Mouse (Mus musculus): Measurements from ENCODE around the gene C77080. TPM values are rescaled to one million over a fixed set of nuclear protein-coding genes. Genes with fewer than 3 reads are reported as not detected.

C77080 gene
- polyA plus RNA-seq, 1 experiment from 2014 or later = 7.8 TPM

DNA sequence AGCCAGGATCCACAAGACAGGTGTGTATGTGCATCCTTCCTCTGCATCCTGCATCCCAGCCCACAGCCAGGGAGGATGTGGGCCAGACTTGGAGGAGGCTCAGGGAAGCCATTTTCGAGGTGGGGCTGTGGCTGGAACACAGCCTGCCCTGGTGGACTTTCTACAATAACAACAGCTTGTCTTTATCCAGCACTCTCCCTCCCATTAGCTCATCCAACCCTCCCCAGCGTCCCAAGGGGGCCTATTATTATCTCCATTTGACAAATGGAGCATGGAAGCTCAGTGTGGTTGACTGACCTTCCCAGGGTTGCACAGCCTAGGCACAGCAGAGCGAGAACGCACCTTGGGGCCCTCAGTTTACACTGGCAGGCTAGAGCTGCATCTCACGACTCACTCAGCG, 526 bp downstream of the C77080 start:
- Histone ChIP-seq H3K9me3 (ENCODE audit: control insufficient read depth, low read length) (no peaks in the 10 kb centered on the region), H3K4me1 (ENCODE audit: control insufficient read depth, insufficient read depth, low read length) (peaks cover 25% of the 10 kb centered on the region; the same call in 1 of the 2 replicates), H3K27ac (ENCODE audit: low read depth, low read length) (no peak overlapping the region), H3K36me3 (ENCODE audit: control insufficient read depth, insufficient read depth, low read length) (no peaks in the 10 kb centered on the region), H3K4me2 (replicated peaks; ENCODE audit: low read depth, low read length) (no peak overlapping the region), H3K27me3 (ENCODE audit: control insufficient read depth, insufficient read depth, low read length) (no peaks in the 10 kb centered on the region), H3K9ac (ENCODE audit: low read depth, low read length) (no peak overlapping the region), H3K4me3 (ENCODE audit: low read length) (no peak overlapping the region)
- no peak for ATAC-seq (ENCODE audit: low FRiP score, low TSS enrichment)
- 15% methylated on average over 6 of the region's 6 CpGs for WGBS

DNA sequence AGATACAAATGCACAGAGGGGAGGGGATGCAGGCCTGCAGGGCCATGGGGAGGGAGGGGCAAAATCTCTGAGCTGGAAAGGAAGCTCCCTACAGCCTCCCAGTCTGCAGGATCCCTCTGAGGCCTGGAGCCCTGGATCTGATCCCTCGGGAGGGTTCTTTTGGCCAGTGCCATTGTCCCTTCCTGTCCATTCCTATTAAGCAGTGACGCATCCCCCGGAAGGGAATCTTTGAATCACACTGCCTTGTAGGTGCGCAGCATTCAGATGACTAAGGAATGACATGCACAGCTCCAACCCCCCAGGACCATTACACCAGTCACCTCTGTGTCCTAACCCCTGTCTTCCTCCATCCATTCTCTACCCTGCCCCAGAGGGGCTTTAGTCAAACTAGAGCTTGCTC, 2.1 kb downstream of the C77080 start:
- 59% methylated on average over 4 of the region's 4 CpGs for WGBS
- Histone ChIP-seq H3K36me3 (ENCODE audit: control insufficient read depth, insufficient read depth, low read length) (no peaks in the 10 kb centered on the region), H3K27me3 (ENCODE audit: control insufficient read depth, insufficient read depth, low read length) (no peaks in the 10 kb centered on the region), H3K4me1 (ENCODE audit: control insufficient read depth, insufficient read depth, low read length) (peaks cover 25% of the 10 kb centered on the region; the same call in 1 of the 2 replicates), H3K27ac (ENCODE audit: low read depth, low read length) (no peak overlapping the region), H3K9ac (ENCODE audit: low read depth, low read length) (no peak overlapping the region), H3K9me3 (ENCODE audit: control insufficient read depth, low read length) (no peaks in the 10 kb centered on the region), H3K4me2 (replicated peaks; ENCODE audit: low read depth, low read length) (no peak overlapping the region), H3K4me3 (ENCODE audit: low read length) (no peak overlapping the region)
- ATAC-seq (ENCODE audit: low FRiP score, low TSS enrichment) = no peak

DNA sequence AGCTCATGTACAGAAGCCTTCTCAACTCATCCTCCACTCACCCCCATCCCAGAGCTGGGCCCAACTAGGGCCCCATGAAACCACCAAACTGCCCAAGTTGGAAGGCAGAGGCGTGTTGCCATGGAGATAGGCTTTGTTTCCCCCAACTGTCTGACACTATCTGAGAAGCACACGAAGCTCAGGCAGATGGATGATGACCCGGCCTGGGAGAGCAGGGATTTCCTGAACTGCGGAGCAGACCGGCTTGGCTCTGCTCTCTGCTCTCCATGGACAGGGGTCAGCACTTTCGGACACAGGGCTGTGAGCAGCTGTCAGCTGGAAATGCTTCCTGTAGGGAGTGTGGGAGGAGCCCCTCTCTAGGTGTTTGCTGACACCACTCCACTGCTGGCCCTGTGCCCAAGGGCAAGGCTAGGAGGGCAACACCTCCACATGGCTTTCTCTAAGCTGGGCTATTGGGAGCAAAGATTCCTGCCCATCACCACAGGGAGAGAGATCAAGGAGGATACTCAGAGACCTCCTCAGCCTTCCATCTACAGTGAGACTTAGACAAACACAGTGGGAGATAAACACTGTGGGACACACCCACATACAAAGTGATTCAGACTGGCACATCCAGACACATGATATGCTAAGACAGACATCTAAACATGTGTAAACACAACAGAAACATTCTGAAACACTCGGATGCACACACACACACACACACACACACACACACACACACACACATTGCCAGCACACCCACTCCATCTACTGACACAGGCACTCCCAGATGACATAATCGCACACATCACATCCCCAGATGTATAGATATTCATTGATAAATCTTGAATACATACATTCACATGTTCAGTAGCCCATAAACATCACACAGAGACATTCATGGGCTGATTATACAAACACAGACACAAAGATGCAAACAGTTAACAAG, 4.5 kb downstream of the C77080 start:
- Histone ChIP-seq H3K4me2 (replicated peaks; ENCODE audit: low read depth, low read length) (no peak overlapping the region), H3K4me1 (ENCODE audit: control insufficient read depth, insufficient read depth, low read length) (peaks cover 20% of the 10 kb centered on the region; the same call in 1 of the 2 replicates), H3K9me3 (ENCODE audit: control insufficient read depth, low read length) (no peaks in the 10 kb centered on the region), H3K9ac (ENCODE audit: low read depth, low read length) (no peak overlapping the region), H3K27me3 (ENCODE audit: control insufficient read depth, insufficient read depth, low read length) (no peaks in the 10 kb centered on the region), H3K27ac (ENCODE audit: low read depth, low read length) (peak overlapping the region; percentile 37; the same call in 1 of the 2 replicates), H3K36me3 (ENCODE audit: control insufficient read depth, insufficient read depth, low read length) (no peaks in the 10 kb centered on the region), H3K4me3 (ENCODE audit: low read length) (no peak overlapping the region)
- peak; percentile 90 for ATAC-seq (ENCODE audit: low FRiP score, low TSS enrichment)
- 18% methylated on average over 8 of the region's 8 CpGs for WGBS

DNA sequence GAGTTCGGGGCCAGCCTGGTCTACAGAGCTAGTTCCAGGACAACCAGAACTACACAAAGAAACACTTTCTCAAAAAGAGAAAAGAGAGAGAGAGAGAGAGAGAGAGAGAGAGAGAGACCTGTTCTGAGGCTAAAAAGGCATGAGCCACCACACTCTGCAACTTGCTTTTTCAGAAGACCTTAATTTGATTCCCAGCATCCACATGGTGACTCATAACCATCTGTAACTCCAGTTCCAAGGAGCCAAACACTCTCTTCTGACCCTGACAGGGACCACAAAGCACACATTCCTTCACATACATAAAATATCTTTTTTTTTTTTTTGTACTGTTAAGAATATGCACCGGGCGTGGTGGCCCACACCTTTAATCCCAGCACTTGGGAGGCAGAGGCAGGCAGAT, 6.6 kb downstream of the C77080 start:
- no peak overlapping the region for H3K4me3 ChIP-seq (ENCODE audit: low read length)
- H3K4me2 ChIP-seq (replicated peaks; ENCODE audit: low read depth, low read length) = no peak overlapping the region
- no peak for ATAC-seq (ENCODE audit: low FRiP score, low TSS enrichment)
- no peak overlapping the region for H3K27ac ChIP-seq (ENCODE audit: low read depth, low read length)
- no peak overlapping the region for H3K9ac ChIP-seq (ENCODE audit: low read depth, low read length)
- H3K27me3 ChIP-seq (ENCODE audit: control insufficient read depth, insufficient read depth, low read length) = peaks cover 4% of the 10 kb centered on the region; the same call in 1 of the 2 replicates
- peaks cover 31% of the 10 kb centered on the region for H3K4me1 ChIP-seq (ENCODE audit: control insufficient read depth, insufficient read depth, low read length)
- no peaks in the 10 kb centered on the region for H3K36me3 ChIP-seq (ENCODE audit: control insufficient read depth, insufficient read depth, low read length)
- H3K9me3 ChIP-seq (ENCODE audit: control insufficient read depth, low read length) = no peaks in the 10 kb centered on the region
- 87% methylated on average over 3 of the region's 3 CpGs for WGBS

DNA sequence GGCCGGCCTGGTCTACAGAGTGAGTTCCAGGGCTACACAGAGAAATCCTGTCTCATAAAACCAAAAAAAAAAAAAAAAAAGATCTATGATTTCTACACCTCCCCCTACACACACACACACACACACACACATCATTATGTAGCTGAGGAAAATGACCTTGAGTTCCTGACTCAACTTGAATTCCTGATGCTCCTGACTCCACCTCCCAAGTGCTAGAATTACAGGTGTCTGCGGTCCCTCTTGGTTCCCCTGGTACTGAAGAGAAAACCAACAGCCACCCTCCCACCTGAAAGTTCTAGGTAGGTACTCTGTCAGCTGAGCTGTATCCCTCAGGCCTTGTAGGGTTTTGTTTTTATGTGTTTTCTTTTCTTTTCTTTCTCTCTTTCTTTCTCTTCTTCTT, 8.7 kb downstream of the C77080 start:
- no peak for ATAC-seq (ENCODE audit: low FRiP score, low TSS enrichment)
- WGBS = 90% methylated on average over 2 of the region's 2 CpGs

DNA sequence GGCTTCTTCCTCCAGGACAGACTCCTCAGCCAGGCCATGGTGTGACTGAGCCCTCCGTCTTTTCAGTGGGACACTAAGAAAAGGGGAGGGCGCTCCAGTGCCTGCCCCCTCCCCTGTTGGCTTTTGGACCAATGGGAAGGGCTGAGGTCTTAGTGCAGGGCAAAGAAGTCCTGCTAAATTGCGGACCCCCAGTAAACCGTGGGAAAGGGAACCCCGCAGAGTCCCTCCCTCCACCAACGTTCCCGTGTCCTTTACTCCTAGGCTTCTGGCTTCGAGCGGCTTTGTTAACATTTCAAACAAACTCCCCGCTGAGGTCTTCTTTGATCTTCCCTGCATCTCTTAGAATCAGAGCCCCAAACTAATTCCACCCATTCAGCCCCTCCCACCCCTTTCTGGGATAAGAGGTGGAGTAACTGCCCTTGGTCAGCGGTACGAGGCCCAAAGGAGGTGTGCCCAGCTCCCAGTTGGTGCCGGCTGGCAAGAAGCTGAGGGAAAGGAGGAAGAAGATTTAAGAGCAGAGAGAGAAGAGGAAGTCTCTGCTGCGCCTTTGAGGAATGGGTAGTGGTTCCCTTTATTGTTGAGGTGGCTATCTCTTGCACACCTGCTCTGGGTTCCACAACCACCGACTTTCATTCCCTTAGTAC, 9.6 kb downstream of the C77080 start:
- WGBS = 4% methylated on average over 15 of the region's 15 CpGs
- Histone ChIP-seq H3K27me3 (ENCODE audit: control insufficient read depth, insufficient read depth, low read length) (peaks cover 19% of the 10 kb centered on the region), H3K27ac (ENCODE audit: low read depth, low read length) (peak overlapping the region; percentile 7; the same call in 1 of the 2 replicates), H3K36me3 (ENCODE audit: control insufficient read depth, insufficient read depth, low read length) (no peaks in the 10 kb centered on the region), H3K4me3 (ENCODE audit: low read length) (no peak overlapping the region), H3K9ac (ENCODE audit: low read depth, low read length) (0 out of 2 replicates have a peak overlapping the region, but pooled peaks have one; percentile 8), H3K9me3 (ENCODE audit: control insufficient read depth, low read length) (no peaks in the 10 kb centered on the region), H3K4me2 (replicated peaks; ENCODE audit: low read depth, low read length) (peak overlapping the region; percentile 31), H3K4me1 (ENCODE audit: control insufficient read depth, insufficient read depth, low read length) (peaks cover 34% of the 10 kb centered on the region)
- peak; percentile 25; the same call in 1 of the 2 replicates for ATAC-seq (ENCODE audit: low FRiP score, low TSS enrichment)

More for the DNA sequence above, 8.7 kb downstream of the C77080 start:
- H3K4me2 ChIP-seq (replicated peaks; ENCODE audit: low read depth, low read length) = no peak overlapping the region
- H3K4me1 ChIP-seq (ENCODE audit: control insufficient read depth, insufficient read depth, low read length) = peaks cover 42% of the 10 kb centered on the region
- peaks cover 17% of the 10 kb centered on the region for H3K27me3 ChIP-seq (ENCODE audit: control insufficient read depth, insufficient read depth, low read length)
- H3K9ac ChIP-seq (ENCODE audit: low read depth, low read length) = no peak overlapping the region
- no peaks in the 10 kb centered on the region for H3K36me3 ChIP-seq (ENCODE audit: control insufficient read depth, insufficient read depth, low read length)
- H3K9me3 ChIP-seq (ENCODE audit: control insufficient read depth, low read length) = no peaks in the 10 kb centered on the region
- H3K27ac ChIP-seq (ENCODE audit: low read depth, low read length) = no peak overlapping the region
- no peak overlapping the region for H3K4me3 ChIP-seq (ENCODE audit: low read length)

DNA sequence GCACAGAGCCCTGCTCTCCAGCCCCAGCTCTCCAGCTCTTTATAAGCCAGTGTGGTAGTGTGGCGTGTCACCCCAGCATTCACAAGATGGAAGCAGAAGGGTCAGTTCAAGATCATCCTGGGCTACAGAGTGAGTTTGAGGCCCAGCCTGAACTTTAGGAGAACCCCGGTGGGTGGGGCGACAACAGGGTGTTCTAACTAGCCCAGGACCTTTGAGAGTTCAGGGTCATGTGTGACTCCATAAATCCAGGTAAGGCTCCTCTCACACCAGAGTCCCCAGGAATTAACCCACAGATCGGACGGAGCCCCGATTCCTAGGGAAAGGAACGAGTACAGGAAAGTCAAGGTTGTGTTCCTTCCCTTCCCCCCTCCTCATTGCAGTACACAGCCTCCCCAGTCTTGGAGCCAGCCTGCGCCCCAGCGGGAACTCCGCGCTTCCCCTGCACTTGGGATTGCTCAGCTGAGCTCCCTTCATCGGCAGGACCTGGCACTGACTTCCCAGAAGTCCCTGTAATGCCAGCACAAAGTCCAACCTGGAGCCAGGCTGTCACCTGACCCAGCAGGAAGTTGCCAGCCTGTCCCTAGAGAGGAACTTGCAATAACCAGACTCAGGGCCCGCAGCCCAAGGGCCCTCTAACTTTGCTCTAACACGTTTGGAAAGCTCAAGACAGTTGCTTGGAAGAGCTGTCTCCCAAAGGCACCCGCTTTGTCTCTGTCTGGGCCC, 10.3 kb downstream of the C77080 start:
- peaks cover 23% of the 10 kb centered on the region for H3K27me3 ChIP-seq (ENCODE audit: control insufficient read depth, insufficient read depth, low read length)
- peak; percentile 48; the same call in 1 of the 2 replicates for ATAC-seq (ENCODE audit: low FRiP score, low TSS enrichment)

DNA sequence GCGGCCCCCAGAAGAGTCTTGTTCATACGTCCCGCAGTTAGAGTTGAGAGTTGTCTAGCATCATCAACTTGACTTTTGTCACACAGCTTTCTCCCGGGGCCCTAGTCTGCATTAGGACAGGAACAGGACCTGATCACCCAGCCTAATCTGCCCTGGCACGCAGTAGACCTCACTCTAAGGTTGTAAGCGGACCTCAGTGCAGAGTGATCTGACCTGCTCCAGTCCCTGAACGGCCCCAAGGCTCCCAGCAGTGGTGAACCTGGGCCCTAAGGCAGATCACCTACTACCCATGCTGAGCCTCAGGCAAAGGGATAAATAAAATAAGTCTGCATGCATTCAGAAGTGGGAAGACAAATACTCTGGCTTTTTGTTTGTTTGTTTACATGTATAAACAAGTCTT, 11.9 kb downstream of the C77080 start:
- H3K4me2 ChIP-seq (replicated peaks; ENCODE audit: low read depth, low read length) = no peak overlapping the region
- H3K4me3 ChIP-seq (ENCODE audit: low read length) = no peak overlapping the region
- no peaks in the 10 kb centered on the region for H3K9me3 ChIP-seq (ENCODE audit: control insufficient read depth, low read length)
- no peak overlapping the region for H3K9ac ChIP-seq (ENCODE audit: low read depth, low read length)
- H3K36me3 ChIP-seq (ENCODE audit: control insufficient read depth, insufficient read depth, low read length) = no peaks in the 10 kb centered on the region
- H3K4me1 ChIP-seq (ENCODE audit: control insufficient read depth, insufficient read depth, low read length) = peaks cover 26% of the 10 kb centered on the region
- H3K27ac ChIP-seq (ENCODE audit: low read depth, low read length) = no peak overlapping the region
- ATAC-seq (ENCODE audit: low FRiP score, low TSS enrichment) = no peak
- WGBS = 38% methylated on average over 7 of the region's 7 CpGs
- peaks cover 23% of the 10 kb centered on the region for H3K27me3 ChIP-seq (ENCODE audit: control insufficient read depth, insufficient read depth, low read length)

More for the DNA sequence above, 10.3 kb downstream of the C77080 start:
- no peaks in the 10 kb centered on the region for H3K36me3 ChIP-seq (ENCODE audit: control insufficient read depth, insufficient read depth, low read length)
- peak overlapping the region; percentile 7; the same call in 1 of the 2 replicates for H3K27ac ChIP-seq (ENCODE audit: low read depth, low read length)
- peaks cover 27% of the 10 kb centered on the region for H3K4me1 ChIP-seq (ENCODE audit: control insufficient read depth, insufficient read depth, low read length)
- H3K4me3 ChIP-seq (ENCODE audit: low read length) = no peak overlapping the region
- H3K9ac ChIP-seq (ENCODE audit: low read depth, low read length) = peak overlapping the region; percentile 8; the same call in 1 of the 2 replicates
- WGBS = 23% methylated on average over 15 of the region's 15 CpGs
- H3K4me2 ChIP-seq (replicated peaks; ENCODE audit: low read depth, low read length) = peak overlapping the region; percentile 31
- H3K9me3 ChIP-seq (ENCODE audit: control insufficient read depth, low read length) = no peaks in the 10 kb centered on the region

Data from kidney, embryonic 14.5 days (tissue).